Mouse (Mus musculus) G1E (cell line): ENCODE results near the gene Lyst.

Experiments
- CTCF ChIP-seq: IDR thresholded peaks from 2 replicates; pipeline ENCODE4 v1.5.1; 2012; ENCODE audit warnings: low read depth, low read length, inconsistent platforms, mixed read lengths
- POLR2AphosphoS5 ChIP-seq: IDR thresholded peaks from 2 replicates; pipeline ENCODE4 v1.6.1; 2012; ENCODE audit warnings: low read depth, low read length, inconsistent platforms; ENCODE audit not compliant: insufficient replicate concordance

GRCm38 (mm10) chr13:13583473-13583872 is 6.7 kb upstream of the Lyst start:
- no peak for TF ChIP-seq CTCF
- TF ChIP-seq POLR2AphosphoS5, result no peak
